Mouse (Mus musculus) 3T3-L1 (cell line): ENCODE measurements at regions not wholly inside any gene's neighbourhood (a gene's known extent, or its start where the extent isn't known, plus 50 kb on each side); places are given as distances from the start of the nearest gene placed in this dataset.

Experiments used
- DNase-seq: peaks from one replicate; pipeline ENCODE4 v3.0.0-alpha.2; 2015; ENCODE audit warnings: low read depth, low spot score

DNA sequence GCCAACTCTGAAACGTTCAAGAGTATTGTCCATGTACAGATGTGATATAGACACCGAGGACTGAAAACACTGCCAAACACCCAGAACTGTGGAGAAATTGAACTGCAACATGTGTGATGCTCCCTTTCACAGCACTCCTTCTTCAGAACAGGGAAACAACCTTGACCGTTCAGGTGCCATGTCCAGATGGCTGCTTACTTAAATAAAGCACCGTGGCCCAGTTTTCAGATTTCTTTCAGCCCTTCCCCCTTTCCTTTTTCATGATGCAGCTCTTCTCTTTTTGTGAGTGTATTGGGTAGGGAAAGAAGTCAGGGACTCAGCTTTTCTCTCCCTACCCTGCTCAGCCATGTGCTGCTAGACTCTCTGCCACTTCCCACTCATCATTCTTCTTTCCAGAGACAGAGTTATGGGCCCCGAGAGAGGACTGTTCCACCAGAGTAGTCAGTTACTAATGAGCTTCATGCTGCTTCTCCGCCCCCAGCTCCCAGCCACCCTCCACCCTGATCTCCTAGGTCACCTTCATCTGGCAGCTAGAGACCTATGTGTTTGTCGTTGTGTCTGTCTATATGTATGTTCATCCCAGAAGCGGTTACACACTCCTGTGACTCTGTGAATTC lies 74.3 kb upstream of the Astn2 start:
- DNase-seq, result no peak
